Mouse (Mus musculus) T-cell, adult 2 months (primary cell): ENCODE data around the gene Olfr1289.

Experiments used
- DNase-seq: peaks from one replicate; pipeline ENCODE4 v3.0.0; 2022; ENCODE audit warnings: low spot score

Gene Olfr1289

GRCm38 (mm10) chr2:111480519-111480918 is at the start of gene Olfr1289:
TSS of gene Olfr1289 (plus strand) at chr2:111480819.
- no peak for DNase-seq

- no peak for DNase-seq
Measured at GRCm38 (mm10) chr2:111448842-111449241, 31.8 kb upstream of the Olfr1289 start, which contains the start of gene Olfr1287. TSS of gene Olfr1287 (plus strand) at chr2:111449142.

DNA sequence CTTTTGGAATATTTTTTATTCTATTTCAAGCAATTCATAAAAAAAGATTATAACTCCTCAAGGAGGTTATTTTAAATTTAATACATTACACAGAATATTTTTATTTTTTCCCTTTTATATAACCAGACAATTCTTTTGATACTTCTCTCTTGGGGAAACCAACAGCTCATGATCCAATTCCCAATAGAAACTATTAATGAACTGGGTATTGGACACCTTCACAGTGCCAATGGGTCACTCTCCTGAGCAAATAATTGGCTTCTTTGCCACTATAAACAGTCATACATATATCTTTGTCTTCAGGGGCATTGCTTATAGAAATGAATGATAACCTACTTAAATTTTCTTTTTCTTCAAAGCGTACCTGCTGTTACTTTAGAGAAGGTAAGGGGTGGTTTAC is 6.8 kb upstream of the Olfr1289 start, which contains the start of gene Olfr1288:
TSS of gene Olfr1288 (plus strand) at position 301 of the 400 bp plus-strand sequence.
- no peak for DNase-seq

- DNase-seq, result no peak
Measured at GRCm38 (mm10) chr2:111493729-111494128, 13.1 kb downstream of the Olfr1289 start, which contains the start of gene Olfr1290. TSS of gene Olfr1290 (minus strand) at chr2:111493829.

DNA sequence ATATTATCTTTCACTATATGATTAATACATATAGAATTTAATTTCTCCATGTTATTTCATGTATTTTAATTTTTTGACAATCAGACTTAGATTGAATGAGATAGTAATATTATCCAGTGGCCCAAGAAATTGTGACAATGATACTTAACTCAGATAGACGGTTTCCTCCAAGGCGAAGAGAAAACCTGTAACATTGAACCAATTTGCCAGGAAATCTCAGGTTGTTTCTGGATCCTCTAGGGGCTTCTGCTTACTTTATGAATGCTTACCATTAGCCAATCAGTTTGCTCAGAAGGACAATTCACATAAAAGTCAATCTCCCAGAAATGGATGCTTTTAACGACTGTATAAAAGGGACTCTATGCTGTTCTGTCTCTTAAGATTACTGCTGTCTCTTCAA is 16.3 kb downstream of the Olfr1289 start, which contains the start of gene Olfr1291-ps1:
TSS of gene Olfr1291-ps1 (plus strand) at position 301 of the 400 bp plus-strand sequence.
- no peak for DNase-seq

- DNase-seq, result no peak
Measured at GRCm38 (mm10) chr2:111517451-111517850, 36.8 kb downstream of the Olfr1289 start.

DNA sequence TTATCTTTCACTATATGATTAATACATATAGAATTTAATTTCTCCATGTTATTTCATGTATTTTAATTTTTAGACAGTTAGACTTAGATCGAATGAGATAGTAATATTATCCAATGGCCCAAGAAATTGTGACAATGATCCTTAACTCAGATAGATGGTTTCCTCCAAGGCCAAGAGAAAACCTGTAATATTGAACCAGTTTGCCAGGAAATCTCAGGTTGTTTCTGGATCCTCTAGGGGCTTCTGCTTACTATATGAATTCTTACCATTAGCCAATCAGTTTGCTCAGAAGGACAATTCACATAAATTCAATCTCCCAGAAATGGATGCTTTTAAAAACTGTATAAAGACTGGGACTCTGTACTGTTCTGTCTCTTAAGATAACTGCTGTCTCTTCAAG is 44.3 kb downstream of the Olfr1289 start, which contains the start of gene Olfr1293-ps:
TSS of gene Olfr1293-ps (plus strand) at position 301 of the 400 bp plus-strand sequence.
- DNase-seq, result no peak
